Mouse (Mus musculus) embryonic facial prominence, embryonic 11.5 days (tissue): ENCODE results near the gene Il1rapl2. TPM values are rescaled to one million over a fixed set of nuclear protein-coding genes. Genes with fewer than 3 reads are reported as not detected.
A peak's percentile ranks its signal among the peaks of the same experiment; 100 is the strongest.

Experiments used
- ATAC-seq: fragments of 200-750 bp; cut with Nextera tagmentation; replicated peaks from 2 replicates; pipeline ENCODE4 v1.8.0; 2017; ENCODE audit warnings: low read depth; ENCODE audit not compliant: insufficient number of reproducible peaks, low FRiP score, low TSS enrichment
- DNase-seq: peaks from one replicate; pipeline ENCODE4 v3.0.0-alpha.2; 2015; ENCODE audit warnings: low spot score
- H3K27ac ChIP-seq: fragments of 300-500 bp; sonication (generic); replicated peaks from 2 replicates; pipeline ENCODE4 v1.5.1; 2014; ENCODE audit warnings: mild to moderate bottlenecking, low read depth, low read length, control low read depth
- H3K27me3 ChIP-seq: fragments of 300-500 bp; sonication (generic); 2 replicates; pipeline ENCODE4 v1.6.1; 2014; ENCODE audit warnings: mild to moderate bottlenecking, low read length, moderate library complexity, mixed read lengths; ENCODE audit not compliant: control insufficient read depth, insufficient read depth
- H3K36me3 ChIP-seq: fragments of 300-500 bp; sonication (generic); replicated peaks from 2 replicates; pipeline ENCODE4 v1.6.1; 2014; ENCODE audit warnings: low read depth, mild to moderate bottlenecking, low read length, moderate library complexity, mixed read lengths; ENCODE audit not compliant: control insufficient read depth, insufficient read depth
- H3K4me1 ChIP-seq: fragments of 300-500 bp; sonication (generic); 2 replicates; pipeline ENCODE4 v1.6.1; 2014; ENCODE audit warnings: low read length, mixed read lengths; ENCODE audit not compliant: control insufficient read depth, insufficient read depth
- H3K4me2 ChIP-seq: fragments of 300-500 bp; sonication (generic); 2 replicates; pipeline ENCODE4 v1.6.1; 2014; ENCODE audit warnings: low read depth, mild to moderate bottlenecking, control low read depth, low read length, moderate library complexity
- H3K4me3 ChIP-seq: fragments of 300-500 bp; sonication (generic); 2 replicates; pipeline ENCODE4 v1.5.1; 2014; ENCODE audit warnings: low read depth, low read length, control low read depth
- H3K9ac ChIP-seq: fragments of 300-500 bp; sonication (generic); replicated peaks from 2 replicates; pipeline ENCODE4 v1.6.1; 2014; ENCODE audit warnings: mild to moderate bottlenecking, control low read depth, low read length
- H3K9me3 ChIP-seq: fragments of 300-500 bp; sonication (generic); replicated peaks from 2 replicates; pipeline ENCODE4 v1.6.1; 2016; ENCODE audit warnings: mild to moderate bottlenecking, low read length, inconsistent platforms, mixed read lengths; ENCODE audit not compliant: control insufficient read depth
- WGBS: fragments of 180-500 bp; shearing (Covaris S2); extraction: QIAGEN DNeasy Blood & Tissue Kit; methylation state at CpG from one replicate; pipeline ENCODE4 v1.1.7; 2014; 5-methylcytosine and 5-hydroxymethylcytosine counted together
- polyA plus RNA-seq: library from polyadenylated mRNA; unstranded; fragments of >200 nt; fragmentation: Nextera tagmentation; extraction: Ambion mirVana; gene quantifications from 2 replicates; pipeline ENCODE4 v1.2.1, GENCODE M21; 2014

Il1rapl2 gene
- polyA plus RNA-seq, 1 experiment from 2014 or later = 0.28 TPM

GRCm38 (mm10) chrX:137947741-137948140, 377.3 kb downstream of the Il1rapl2 start:
- no peak overlapping the region for H3K4me2 ChIP-seq
- 73% methylated on average over 1 of the region's 1 CpGs for WGBS
- no peak overlapping the region for H3K4me3 ChIP-seq
- H3K9ac ChIP-seq = no peak overlapping the region
- H3K9me3 ChIP-seq = no peaks in the 10 kb centered on the region
- H3K27me3 ChIP-seq = no peaks in the 10 kb centered on the region
- ATAC-seq (no peak), DNase-seq (no peak)
- no peaks in the 10 kb centered on the region for H3K36me3 ChIP-seq
- no peak overlapping the region for H3K27ac ChIP-seq
- H3K4me1 ChIP-seq = no peaks in the 10 kb centered on the region

- Histone ChIP-seq H3K4me1 (no peaks in the 10 kb centered on the region), H3K4me3 (no peak overlapping the region), H3K4me2 (no peak overlapping the region), H3K36me3 (no peaks in the 10 kb centered on the region), H3K27me3 (no peaks in the 10 kb centered on the region), H3K27ac (no peak overlapping the region), H3K9ac (no peak overlapping the region), H3K9me3 (no peaks in the 10 kb centered on the region)
- no peak for DNase-seq
- WGBS = 84% methylated on average over 5 of the region's 5 CpGs
- no peak for ATAC-seq
These were observed 400.9 kb downstream of the Il1rapl2 start for GRCm38 (mm10) chrX:137971306-137971705.

- ATAC-seq = no peak
- no peak overlapping the region for H3K4me2 ChIP-seq
- no peaks in the 10 kb centered on the region for H3K9me3 ChIP-seq
- no peak overlapping the region for H3K9ac ChIP-seq
- H3K27me3 ChIP-seq = no peaks in the 10 kb centered on the region
- H3K4me3 ChIP-seq = no peak overlapping the region
- no peaks in the 10 kb centered on the region for H3K4me1 ChIP-seq
- WGBS = 84% methylated on average over 3 of the region's 3 CpGs
- no peaks in the 10 kb centered on the region for H3K36me3 ChIP-seq
- no peak overlapping the region for H3K27ac ChIP-seq
- no peak for DNase-seq
These were observed 472.7 kb downstream of the Il1rapl2 start for GRCm38 (mm10) chrX:138043113-138043512.

GRCm38 (mm10) chrX:138103954-138104353, 533.5 kb downstream of the Il1rapl2 start:
- Histone ChIP-seq H3K4me1 (no peaks in the 10 kb centered on the region), H3K9ac (no peak overlapping the region), H3K27me3 (no peaks in the 10 kb centered on the region), H3K4me2 (no peak overlapping the region), H3K4me3 (no peak overlapping the region), H3K9me3 (no peaks in the 10 kb centered on the region), H3K36me3 (no peaks in the 10 kb centered on the region), H3K27ac (no peak overlapping the region)
- 64% methylated on average over 6 of the region's 6 CpGs for WGBS
- DNase-seq (no peak), ATAC-seq (no peak)

GRCm38 (mm10) chrX:138104668-138105067, 534.3 kb downstream of the Il1rapl2 start:
- Histone ChIP-seq H3K27me3 (no peaks in the 10 kb centered on the region), H3K4me2 (no peak overlapping the region), H3K4me3 (no peak overlapping the region), H3K9me3 (no peaks in the 10 kb centered on the region), H3K4me1 (no peaks in the 10 kb centered on the region), H3K9ac (no peak overlapping the region), H3K27ac (no peak overlapping the region), H3K36me3 (no peaks in the 10 kb centered on the region)
- ATAC-seq (no peak), DNase-seq (no peak)
- 56% methylated on average over 3 of the region's 3 CpGs for WGBS

- Histone ChIP-seq H3K4me2 (no peak overlapping the region), H3K9me3 (no peaks in the 10 kb centered on the region), H3K4me1 (no peaks in the 10 kb centered on the region), H3K27me3 (no peaks in the 10 kb centered on the region), H3K4me3 (no peak overlapping the region), H3K36me3 (no peaks in the 10 kb centered on the region), H3K9ac (no peak overlapping the region), H3K27ac (no peak overlapping the region)
- DNase-seq = peak; percentile 66
- 13% methylated on average over 3 of the region's 3 CpGs for WGBS
- ATAC-seq = no peak
These were observed 599.7 kb downstream of the Il1rapl2 start for GRCm38 (mm10) chrX:138170146-138170545.

- Histone ChIP-seq H3K4me3 (no peak within 1 kb of the TSS), H3K36me3 (no peaks in the 10 kb centered on the region), H3K9me3 (no peaks in the 10 kb centered on the region), H3K9ac (no peak within 1 kb of the TSS), H3K27ac (no peak within 1 kb of the TSS), H3K27me3 (no peaks in the 10 kb centered on the region), H3K4me1 (no peaks in the 10 kb centered on the region), H3K4me2 (no peak within 1 kb of the TSS)
- WGBS = 93% methylated on average over 3 of the region's 3 CpGs
- DNase-seq (no peak), ATAC-seq (no peak)
These were observed 639.1 kb downstream of the Il1rapl2 start, which contains the start of gene Tex13a for GRCm38 (mm10) chrX:138209480-138209879. Tex13a (minus strand) TSS chrX:138209580.

- DNase-seq (peak; percentile 10), ATAC-seq (no peak)
- no peaks in the 10 kb centered on the region for H3K27me3 ChIP-seq
- 42% methylated on average over 4 of the region's 4 CpGs for WGBS
- H3K4me1 ChIP-seq = no peaks in the 10 kb centered on the region
- H3K4me2 ChIP-seq = no peak overlapping the region
- H3K9me3 ChIP-seq = no peaks in the 10 kb centered on the region
- H3K9ac ChIP-seq = no peak overlapping the region
- H3K4me3 ChIP-seq = no peak overlapping the region
- no peaks in the 10 kb centered on the region for H3K36me3 ChIP-seq
- no peak overlapping the region for H3K27ac ChIP-seq
These were observed 664.2 kb downstream of the Il1rapl2 start for GRCm38 (mm10) chrX:138234626-138235025.
